Mouse (Mus musculus) limb, embryonic 10.5 days (tissue): ENCODE data around the gene Mdc1. TPM values are rescaled to one million over a fixed set of nuclear protein-coding genes. Genes with fewer than 3 reads are reported as not detected.

ENCODE experiments used
- DNase-seq: peaks from one replicate; pipeline ENCODE4 v3.0.0-alpha.2; 2017; ENCODE audit warnings: low spot score
- H3K27ac ChIP-seq: fragments of 300-500 bp; sonication (generic); 2 replicates; pipeline ENCODE4 v1.5.1; 2016; ENCODE audit warnings: mild to moderate bottlenecking
- H3K27me3 ChIP-seq: fragments of 300-500 bp; sonication (generic); 2 replicates; pipeline ENCODE4 v1.6.1; 2016; ENCODE audit warnings: low read depth, mild to moderate bottlenecking; ENCODE audit not compliant: poor library complexity, severe bottlenecking
- H3K36me3 ChIP-seq: fragments of 300-500 bp; sonication (generic); 2 replicates; pipeline ENCODE4 v1.6.1; 2016; ENCODE audit warnings: mild to moderate bottlenecking, moderate library complexity
- H3K4me1 ChIP-seq: fragments of 300-500 bp; sonication (generic); 2 replicates; pipeline ENCODE4 v1.6.1; 2016
- H3K4me3 ChIP-seq: fragments of 300-500 bp; sonication (generic); 2 replicates; pipeline ENCODE4 v1.5.1; 2016; ENCODE audit warnings: mild to moderate bottlenecking, moderate library complexity
- H3K9me3 ChIP-seq: fragments of 300-500 bp; sonication (generic); replicated peaks from 2 replicates; pipeline ENCODE4 v1.6.1; 2016; ENCODE audit warnings: mild to moderate bottlenecking
- WGBS: fragments of 180-500 bp; shearing (Covaris S2); methylation state at CpG from one replicate; pipeline ENCODE4 v1.1.7; 2016; 5-methylcytosine and 5-hydroxymethylcytosine counted together
- polyA plus RNA-seq: library from polyadenylated mRNA; unstranded; fragments of >200 nt; fragmentation: Nextera tagmentation; extraction: Ambion mirVana; gene quantifications from 2 replicates; pipeline ENCODE4 v1.2.1, GENCODE M21; 2016

Mdc1 gene
- polyA plus RNA-seq, result 23.2 and 27.3 TPM in 2 replicates

DNA sequence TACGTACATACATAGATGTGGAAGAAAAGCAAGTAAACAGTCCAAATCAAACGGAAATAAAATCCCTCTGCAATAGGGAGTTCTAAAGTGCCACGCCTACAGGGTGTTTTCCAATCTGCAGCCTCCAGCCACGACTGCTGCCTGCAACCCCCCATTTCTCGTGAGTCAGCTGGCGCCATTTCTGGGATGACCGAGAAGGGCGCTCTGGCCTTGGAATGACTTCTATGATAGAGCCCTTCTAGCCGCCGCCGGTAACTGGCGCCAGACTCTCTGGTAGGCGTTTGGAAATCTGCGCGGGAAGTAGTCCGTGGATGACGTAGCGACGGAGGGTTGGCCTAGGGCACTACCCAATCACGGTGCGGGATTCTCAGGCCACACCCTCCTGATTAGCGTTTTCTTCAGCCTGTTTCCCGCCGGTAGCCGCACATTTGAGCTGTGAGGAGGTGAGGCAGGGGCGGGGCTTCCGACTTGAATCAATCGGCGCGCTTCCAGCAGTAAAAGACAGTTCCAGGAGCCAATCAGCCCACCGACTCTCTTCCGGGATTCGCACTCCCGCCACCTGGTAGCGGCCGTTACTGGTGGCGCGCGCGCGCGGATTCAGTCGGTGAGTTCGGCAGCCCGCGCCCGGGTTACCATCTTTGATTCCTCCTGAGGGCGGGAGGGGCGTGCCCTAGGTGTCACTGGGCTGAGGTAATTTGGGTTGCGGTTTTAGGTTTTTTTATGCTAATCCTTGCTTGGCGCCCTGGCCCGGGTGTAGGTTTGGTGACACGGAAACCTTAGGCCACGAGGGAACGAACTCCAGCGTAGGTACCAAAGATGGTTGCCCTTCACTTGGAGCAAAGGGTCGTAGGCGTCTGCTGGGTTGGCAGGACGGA, at the start of gene Mdc1:
Mdc1 (plus strand) TSS at position 440 of the 875 bp plus-strand sequence.
- DNase-seq, result peak; percentile 98
- WGBS, result under 1% methylated on average over 59 of the region's 59 CpGs
- H3K36me3 ChIP-seq, result peaks cover 31% of the 10 kb centered on the region
- H3K4me1 ChIP-seq, result peaks cover 21% of the 10 kb centered on the region; the same call in 1 of the 2 replicates
- no peaks in the 10 kb centered on the region for H3K9me3 ChIP-seq
- no peaks in the 10 kb centered on the region for H3K27me3 ChIP-seq
- peak within 1 kb of the TSS; percentile 93 for H3K27ac ChIP-seq
- H3K4me3 ChIP-seq, result peak within 1 kb of the TSS; percentile 68

DNA sequence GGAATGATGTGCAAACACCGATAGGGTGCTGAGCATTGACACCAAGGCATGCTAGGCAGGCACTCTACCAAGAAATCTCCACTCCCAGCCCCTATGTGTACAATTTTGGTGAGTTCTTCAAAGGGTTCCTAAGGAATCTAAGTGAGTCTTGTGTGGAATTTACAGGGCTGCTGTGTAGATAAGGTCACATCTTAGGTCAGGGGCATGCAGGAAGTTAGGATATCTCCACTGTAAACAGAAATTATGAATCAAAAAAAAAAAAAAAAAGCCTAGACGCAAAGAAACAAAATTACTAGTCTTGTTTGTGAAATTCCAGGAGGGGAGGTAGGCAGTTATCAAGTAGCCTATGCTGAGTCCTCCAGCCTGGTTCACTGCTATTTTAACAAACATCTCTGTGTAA, 48.5 kb upstream of the Mdc1 start:
- H3K27me3 ChIP-seq, result no peaks in the 10 kb centered on the region
- no peak overlapping the region for H3K4me3 ChIP-seq
- no peaks in the 10 kb centered on the region for H3K4me1 ChIP-seq
- H3K27ac ChIP-seq, result no peak overlapping the region
- DNase-seq, result no peak
- H3K9me3 ChIP-seq, result no peaks in the 10 kb centered on the region
- H3K36me3 ChIP-seq, result no peaks in the 10 kb centered on the region
- 93% methylated on average over 2 of the region's 2 CpGs for WGBS

DNA sequence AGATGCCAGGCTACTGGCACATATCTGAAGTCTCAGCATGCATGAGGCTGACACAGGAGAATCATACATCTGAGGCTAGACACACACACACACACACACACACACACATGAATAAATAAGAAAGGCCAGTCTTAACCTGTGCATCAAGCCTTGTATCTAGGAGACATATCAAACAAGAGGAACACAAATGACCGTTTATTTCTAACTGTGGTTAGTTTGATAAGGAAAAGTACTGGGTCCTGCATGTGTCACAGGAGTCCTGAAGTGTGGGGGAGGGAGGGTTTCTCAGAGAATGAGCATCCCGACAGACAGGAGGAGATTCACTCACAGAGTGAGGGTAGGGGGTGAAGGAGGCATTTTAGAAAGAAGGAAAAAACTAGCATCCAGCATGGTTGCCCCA, 46.2 kb upstream of the Mdc1 start:
- no peaks in the 10 kb centered on the region for H3K27me3 ChIP-seq
- WGBS, result 64% methylated on average over 2 of the region's 2 CpGs
- H3K4me1 ChIP-seq, result no peaks in the 10 kb centered on the region
- no peak for DNase-seq
- no peaks in the 10 kb centered on the region for H3K9me3 ChIP-seq
- no peak overlapping the region for H3K4me3 ChIP-seq
- no peaks in the 10 kb centered on the region for H3K36me3 ChIP-seq
- no peak overlapping the region for H3K27ac ChIP-seq

DNA sequence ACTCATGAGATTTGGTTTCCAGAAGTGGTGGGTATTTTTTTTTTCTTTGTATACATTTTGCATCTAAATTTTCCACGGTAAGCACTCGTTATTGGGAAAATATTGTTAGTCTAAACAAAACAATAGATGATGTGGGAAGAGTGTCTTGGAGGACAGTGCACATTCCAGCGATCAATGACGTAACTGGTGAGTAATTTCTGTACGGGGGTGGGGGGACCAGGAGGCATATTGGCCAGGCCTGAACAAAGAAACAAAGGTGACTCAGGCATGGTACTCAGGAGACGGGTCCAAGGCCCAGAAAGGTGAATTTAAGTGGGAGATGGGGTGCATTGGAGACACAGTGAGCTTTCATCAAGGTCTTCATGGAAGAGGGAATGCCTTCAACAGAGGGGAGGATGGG, 45.7 kb upstream of the Mdc1 start:
- H3K27me3 ChIP-seq, result no peaks in the 10 kb centered on the region
- no peak overlapping the region for H3K27ac ChIP-seq
- H3K9me3 ChIP-seq, result no peaks in the 10 kb centered on the region
- WGBS, result 87% methylated on average over 6 of the region's 6 CpGs
- no peak for DNase-seq
- H3K4me1 ChIP-seq, result no peaks in the 10 kb centered on the region
- H3K4me3 ChIP-seq, result no peak overlapping the region
- H3K36me3 ChIP-seq, result no peaks in the 10 kb centered on the region

DNA sequence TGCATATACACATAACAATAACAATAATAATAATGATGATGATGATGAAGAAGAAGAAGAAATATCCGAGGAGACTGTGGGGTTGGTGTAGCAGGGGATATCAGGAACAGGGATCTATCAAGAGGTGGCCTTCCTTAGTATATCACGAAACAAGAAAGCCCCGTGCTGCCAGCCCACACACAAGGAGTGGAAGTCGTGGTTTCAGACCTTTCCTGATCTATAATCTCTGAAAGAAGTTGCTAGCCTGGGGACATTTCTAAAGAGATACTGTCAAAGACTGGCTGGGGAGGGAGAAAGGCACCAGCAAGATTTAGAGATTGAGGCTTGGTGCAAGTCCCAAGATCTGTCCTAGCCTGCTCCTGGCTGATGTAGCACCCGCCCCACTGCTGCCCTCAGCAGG, 44.5 kb upstream of the Mdc1 start:
- no peaks in the 10 kb centered on the region for H3K27me3 ChIP-seq
- no peak overlapping the region for H3K4me3 ChIP-seq
- no peaks in the 10 kb centered on the region for H3K36me3 ChIP-seq
- no peaks in the 10 kb centered on the region for H3K9me3 ChIP-seq
- H3K27ac ChIP-seq, result no peak overlapping the region
- no peak for DNase-seq
- H3K4me1 ChIP-seq, result no peaks in the 10 kb centered on the region
- WGBS, result 69% methylated on average over 5 of the region's 5 CpGs

DNA sequence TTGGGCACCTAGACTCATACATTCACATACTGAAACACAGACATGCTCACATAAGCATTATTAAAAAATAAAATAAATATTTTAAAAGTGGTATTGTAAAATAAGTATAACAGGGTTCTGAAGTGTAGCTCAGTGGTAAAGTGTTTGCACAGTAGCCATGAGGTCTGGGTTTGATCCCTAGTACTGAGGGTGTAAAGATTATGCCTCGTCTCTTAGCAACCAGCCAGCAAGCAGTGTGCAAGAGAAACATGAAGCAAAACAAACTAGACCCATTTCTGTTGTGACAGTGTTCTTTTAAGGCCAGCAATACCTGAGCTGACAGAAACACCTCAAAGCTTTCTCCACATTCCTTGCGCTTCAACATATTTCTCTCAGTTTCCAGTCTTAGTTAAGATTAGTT, 40.4 kb upstream of the Mdc1 start:
- Histone ChIP-seq H3K9me3 (no peaks in the 10 kb centered on the region), H3K4me3 (no peak overlapping the region)
- 81% methylated on average over 2 of the region's 2 CpGs for WGBS

DNA sequence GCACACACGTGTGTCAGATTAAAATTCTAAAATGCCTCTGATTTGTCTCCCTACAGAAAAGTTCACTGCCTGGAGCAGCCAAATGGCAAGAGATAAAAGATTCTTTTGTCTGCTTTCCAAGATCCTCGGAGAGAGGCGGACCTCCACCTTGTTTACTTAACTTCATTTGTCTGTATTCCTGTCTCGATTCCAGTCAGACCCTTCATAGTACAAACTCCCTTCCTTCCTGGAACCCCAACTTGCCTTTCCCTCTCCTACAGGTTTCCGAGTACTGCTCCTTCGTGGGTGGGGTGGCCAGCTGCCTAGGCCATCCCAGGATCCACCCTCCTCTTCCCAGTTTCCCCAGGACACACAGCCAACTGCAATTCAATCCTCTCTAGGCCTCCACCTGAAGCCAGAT, 38.3 kb upstream of the Mdc1 start:
- 84% methylated on average over 6 of the region's 6 CpGs for WGBS
- no peaks in the 10 kb centered on the region for H3K4me1 ChIP-seq
- H3K4me3 ChIP-seq, result no peak overlapping the region
- no peak overlapping the region for H3K27ac ChIP-seq
- H3K9me3 ChIP-seq, result no peaks in the 10 kb centered on the region
- H3K27me3 ChIP-seq, result no peaks in the 10 kb centered on the region
- no peak for DNase-seq
- no peaks in the 10 kb centered on the region for H3K36me3 ChIP-seq

More for the DNA sequence above, 40.4 kb upstream of the Mdc1 start:
- H3K27ac ChIP-seq, result no peak overlapping the region
- no peaks in the 10 kb centered on the region for H3K27me3 ChIP-seq
- no peaks in the 10 kb centered on the region for H3K4me1 ChIP-seq
- no peak for DNase-seq
- H3K36me3 ChIP-seq, result no peaks in the 10 kb centered on the region

DNA sequence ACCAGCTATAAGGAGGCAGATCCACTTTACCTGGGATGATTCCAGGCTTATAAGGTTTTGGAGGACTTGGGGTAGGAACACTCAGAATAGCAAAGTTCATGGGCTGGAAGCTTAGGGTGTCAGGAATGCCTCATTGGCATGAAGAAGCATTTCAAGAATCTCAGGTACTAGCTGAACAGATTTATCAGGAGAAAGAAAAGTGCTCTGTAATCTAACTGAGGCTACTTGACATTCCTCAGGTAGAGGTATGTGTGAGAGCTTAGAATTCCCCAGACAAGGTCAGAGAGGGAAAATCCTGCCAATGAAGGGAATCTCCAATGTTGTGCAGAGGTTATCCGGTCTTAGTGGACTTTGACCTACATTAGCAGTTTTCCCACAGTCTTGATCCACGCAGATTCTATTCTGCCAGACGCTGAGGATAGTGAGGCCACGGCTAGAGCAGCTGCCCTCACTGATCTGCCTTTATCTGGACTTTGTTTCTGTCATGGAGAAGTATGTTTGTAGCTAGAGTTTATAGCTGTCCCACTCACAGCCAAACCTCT, 37.4 kb upstream of the Mdc1 start:
- no peaks in the 10 kb centered on the region for H3K9me3 ChIP-seq
- no peaks in the 10 kb centered on the region for H3K36me3 ChIP-seq
- no peaks in the 10 kb centered on the region for H3K4me1 ChIP-seq
- H3K27ac ChIP-seq, result no peak overlapping the region
- DNase-seq, result no peak
- H3K27me3 ChIP-seq, result no peaks in the 10 kb centered on the region
- 90% methylated on average over 4 of the region's 4 CpGs for WGBS
- no peak overlapping the region for H3K4me3 ChIP-seq

DNA sequence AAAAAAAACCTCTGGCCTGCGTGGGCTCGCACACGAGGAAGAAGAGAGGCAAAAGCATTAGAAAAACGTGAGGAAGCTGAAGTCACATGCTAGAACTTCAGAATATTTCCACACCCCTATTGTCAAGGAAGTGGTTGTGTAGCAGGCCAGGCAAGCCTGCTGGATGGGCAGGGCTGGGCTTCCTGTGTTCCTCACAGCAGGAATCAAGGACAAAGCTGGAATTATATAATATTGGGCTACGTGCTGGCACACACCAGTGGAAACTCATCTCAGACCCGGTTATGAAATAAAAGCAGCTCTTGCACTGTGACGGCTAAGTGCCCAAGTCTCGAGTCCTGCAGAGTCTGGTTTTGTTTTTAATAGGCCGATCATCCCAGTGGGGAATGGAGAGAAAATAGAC, 33.2 kb upstream of the Mdc1 start:
- H3K9me3 ChIP-seq, result no peaks in the 10 kb centered on the region
- no peak for DNase-seq
- H3K27ac ChIP-seq, result no peak overlapping the region
- no peak overlapping the region for H3K4me3 ChIP-seq
- H3K4me1 ChIP-seq, result no peaks in the 10 kb centered on the region
- no peaks in the 10 kb centered on the region for H3K36me3 ChIP-seq
- H3K27me3 ChIP-seq, result no peaks in the 10 kb centered on the region
- WGBS, result 87% methylated on average over 9 of the region's 9 CpGs

DNA sequence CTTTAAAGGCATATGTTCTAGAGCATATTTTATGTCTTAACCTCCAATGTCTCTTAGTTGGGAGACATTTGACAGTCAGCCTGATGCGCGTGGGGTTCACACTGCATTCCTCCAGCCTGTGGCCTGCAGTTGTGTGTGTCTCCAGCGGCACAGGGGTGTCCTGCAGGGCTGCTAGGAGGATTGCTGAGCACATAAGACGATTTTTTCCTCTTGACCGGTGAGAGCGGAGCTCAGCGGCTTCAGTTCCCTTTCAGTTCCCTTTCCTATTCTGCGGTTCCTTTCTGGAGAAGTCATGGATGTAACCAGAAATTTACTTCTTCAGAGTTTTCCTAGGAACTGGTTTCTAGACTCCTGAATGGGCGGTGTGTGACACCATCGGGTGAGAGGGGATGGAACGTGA, 31.9 kb upstream of the Mdc1 start:
- H3K36me3 ChIP-seq, result no peaks in the 10 kb centered on the region
- no peak overlapping the region for H3K27ac ChIP-seq
- H3K27me3 ChIP-seq, result no peaks in the 10 kb centered on the region
- H3K4me3 ChIP-seq, result no peak overlapping the region
- no peak for DNase-seq
- H3K4me1 ChIP-seq, result no peaks in the 10 kb centered on the region
- WGBS, result 90% methylated on average over 11 of the region's 11 CpGs
- H3K9me3 ChIP-seq, result no peaks in the 10 kb centered on the region

DNA sequence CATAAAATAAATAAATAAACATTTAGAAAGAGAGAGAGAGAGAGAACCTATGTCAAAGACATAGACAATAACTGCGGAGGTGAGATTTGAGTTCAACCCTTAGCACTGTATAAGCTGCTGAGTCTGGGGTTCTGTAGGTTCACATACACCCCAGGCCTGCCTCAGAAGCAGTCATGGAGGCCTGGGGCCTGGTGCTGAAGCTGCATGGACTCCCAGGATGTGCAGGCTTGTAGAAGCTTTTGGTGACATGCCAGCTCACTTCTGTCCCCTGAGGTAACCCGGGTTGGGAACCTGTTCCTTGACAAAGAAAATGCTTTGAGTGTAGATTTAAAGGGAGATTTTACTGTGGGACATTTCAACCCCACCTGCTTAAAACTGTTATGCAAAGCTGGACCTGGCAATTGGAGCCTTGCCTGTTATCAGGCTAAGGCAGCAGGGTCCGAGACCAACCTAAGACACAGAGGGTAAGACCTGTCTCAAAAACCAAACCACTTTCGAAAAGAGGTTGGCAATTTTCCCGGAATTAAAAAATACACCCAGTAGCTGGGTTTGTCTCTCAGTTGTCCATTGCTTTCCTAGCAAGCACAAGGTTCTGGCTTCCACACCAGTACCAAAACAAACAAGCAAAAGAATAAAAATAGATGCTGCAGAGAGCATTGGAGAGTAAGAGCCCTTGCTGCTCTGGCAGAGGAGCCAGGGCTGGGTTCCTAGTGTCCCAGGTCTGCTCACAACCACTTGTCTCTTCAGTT, 30.2 kb upstream of the Mdc1 start:
- Histone ChIP-seq H3K27ac (no peak overlapping the region), H3K36me3 (no peaks in the 10 kb centered on the region), H3K4me1 (no peaks in the 10 kb centered on the region; the same call in 1 of the 2 replicates), H3K27me3 (0 out of 2 replicates have a peak, but pooled peaks cover 2% of the 10 kb centered on the region), H3K9me3 (no peaks in the 10 kb centered on the region), H3K4me3 (no peak overlapping the region)
- WGBS, result 90% methylated on average over 5 of the region's 5 CpGs
- DNase-seq, result no peak

DNA sequence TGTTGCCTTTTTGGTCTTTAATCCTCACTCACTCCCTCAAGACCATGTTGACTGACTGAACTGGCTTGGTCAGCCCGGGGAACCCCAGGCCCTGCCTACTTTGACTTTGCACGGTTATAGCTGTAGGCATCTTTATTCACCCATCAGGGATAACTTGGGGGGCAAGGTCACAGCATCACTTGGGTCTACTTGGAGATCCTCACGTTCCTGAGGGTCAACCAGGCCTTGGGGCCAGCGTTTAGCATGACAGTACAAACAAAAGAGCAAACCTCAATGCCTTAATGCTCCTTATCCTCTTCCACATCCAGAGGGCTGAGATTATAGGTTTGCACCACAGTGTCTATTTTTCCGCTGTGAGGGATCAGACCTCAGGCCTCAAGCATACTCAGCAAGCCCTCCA, 29.0 kb upstream of the Mdc1 start:
- Histone ChIP-seq H3K4me3 (no peak overlapping the region), H3K27ac (no peak overlapping the region), H3K27me3 (0 out of 2 replicates have a peak, but pooled peaks cover 7% of the 10 kb centered on the region), H3K9me3 (no peaks in the 10 kb centered on the region), H3K4me1 (peaks cover 12% of the 10 kb centered on the region), H3K36me3 (no peaks in the 10 kb centered on the region)
- 81% methylated on average over 5 of the region's 5 CpGs for WGBS
- DNase-seq, result no peak

DNA sequence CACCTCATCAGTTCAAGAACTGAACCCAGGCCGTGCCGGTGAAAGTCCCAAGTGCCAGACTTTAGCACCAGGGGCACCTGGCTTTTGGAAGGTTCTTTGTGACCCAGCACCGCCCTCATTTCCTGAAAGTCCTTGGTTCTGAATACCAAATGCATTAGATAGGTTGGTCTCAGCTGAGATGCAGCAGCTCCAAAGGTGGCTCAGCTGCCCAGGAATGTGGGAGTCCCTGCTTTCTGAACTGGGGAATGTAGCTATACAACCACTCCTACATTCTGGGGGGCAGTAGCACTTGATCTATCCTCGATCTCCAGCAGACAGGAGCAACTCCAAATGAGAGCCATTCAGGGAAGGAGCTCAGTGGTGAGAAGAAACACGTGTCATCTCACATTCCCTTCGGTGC, 28.6 kb upstream of the Mdc1 start:
- Histone ChIP-seq H3K4me1 (peaks cover 16% of the 10 kb centered on the region), H3K27ac (no peak overlapping the region), H3K36me3 (no peaks in the 10 kb centered on the region), H3K4me3 (no peak overlapping the region), H3K9me3 (no peaks in the 10 kb centered on the region), H3K27me3 (0 out of 2 replicates have a peak, but pooled peaks cover 7% of the 10 kb centered on the region)
- WGBS, result 81% methylated on average over 6 of the region's 6 CpGs
- no peak for DNase-seq
